Mouse (Mus musculus) C2C12 (cell line): ENCODE measurements around the gene Srarp.

Experiments used
- CTCF ChIP-seq: IDR thresholded peaks from one replicate; pipeline ENCODE4 v1.5.1; 2011; ENCODE audit not compliant: control insufficient read depth, insufficient read depth, insufficient read length
- MAX ChIP-seq: IDR thresholded peaks from one replicate; pipeline ENCODE4 v1.6.1; 2011; ENCODE audit warnings: mild to moderate bottlenecking, control low read depth
- MYOD1 ChIP-seq: IDR thresholded peaks from one replicate; pipeline ENCODE4 v1.6.1; 2011; ENCODE audit warnings: low read depth; ENCODE audit not compliant: control insufficient read depth, insufficient read length
- MYOG ChIP-seq: IDR thresholded peaks from one replicate; pipeline ENCODE4 v1.6.1; 2011; ENCODE audit not compliant: control insufficient read depth, insufficient read length; ENCODE audit errors: extremely low read depth
- USF1 ChIP-seq: IDR thresholded peaks from one replicate; pipeline ENCODE4 v1.6.1; 2011; ENCODE audit warnings: low read depth, mild to moderate bottlenecking, control low read depth, moderate library complexity

GRCm38 (mm10) chr4:141440877-141441276 is 5.0 kb upstream of the Srarp start:
- TF ChIP-seq CTCF (no peak), MAX (no peak), USF1 (no peak), MYOG (no peak), MYOD1 (no peak)
